Mouse (Mus musculus) liver, postnatal 0 days (tissue): Measurements from ENCODE around the gene Rassf8.

Source experiments
- CTCF ChIP-seq: sonication (generic); IDR thresholded peaks from 2 replicates; pipeline ENCODE4 v1.5.1; 2016; ENCODE audit warnings: antibody characterized with exemption, low read depth
- EP300 ChIP-seq: IDR thresholded peaks from 2 replicates; pipeline ENCODE4 v1.6.1; 2016; ENCODE audit warnings: antibody characterized with exemption, low read depth, mild to moderate bottlenecking

DNA sequence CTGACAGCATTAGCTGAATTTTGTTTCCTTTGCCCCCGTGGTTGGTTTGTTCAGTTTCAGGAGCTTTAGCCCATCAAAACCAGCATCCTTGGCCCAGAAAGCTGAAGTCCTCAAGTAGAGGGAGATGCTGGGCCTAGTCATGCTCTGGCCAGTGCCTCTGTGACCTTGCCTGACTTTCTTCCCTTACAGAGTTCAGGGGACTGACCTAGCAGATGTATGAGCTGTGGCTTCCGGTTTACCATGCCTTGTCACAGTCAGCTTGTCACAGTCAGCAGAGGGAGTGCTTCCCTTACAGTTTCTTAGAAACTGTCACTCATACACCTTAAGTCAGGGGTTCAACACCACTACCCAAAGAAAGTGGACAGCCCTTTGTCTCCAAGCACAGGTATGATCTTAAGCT, 113.8 kb downstream of the Rassf8 start:
- TF ChIP-seq CTCF (peak; percentile 52), EP300 (no peak)
